Mouse (Mus musculus): ENCODE results near the gene Ddx55.
A peak's percentile ranks its signal among the peaks of the same experiment; 100 is the strongest.
"Not testable (repeated sequence)": the region's sequence is repeated elsewhere in the genome, so short reads cannot be mapped to it uniquely, and the experiment has no call there.

The Ddx55 gene

DNA sequence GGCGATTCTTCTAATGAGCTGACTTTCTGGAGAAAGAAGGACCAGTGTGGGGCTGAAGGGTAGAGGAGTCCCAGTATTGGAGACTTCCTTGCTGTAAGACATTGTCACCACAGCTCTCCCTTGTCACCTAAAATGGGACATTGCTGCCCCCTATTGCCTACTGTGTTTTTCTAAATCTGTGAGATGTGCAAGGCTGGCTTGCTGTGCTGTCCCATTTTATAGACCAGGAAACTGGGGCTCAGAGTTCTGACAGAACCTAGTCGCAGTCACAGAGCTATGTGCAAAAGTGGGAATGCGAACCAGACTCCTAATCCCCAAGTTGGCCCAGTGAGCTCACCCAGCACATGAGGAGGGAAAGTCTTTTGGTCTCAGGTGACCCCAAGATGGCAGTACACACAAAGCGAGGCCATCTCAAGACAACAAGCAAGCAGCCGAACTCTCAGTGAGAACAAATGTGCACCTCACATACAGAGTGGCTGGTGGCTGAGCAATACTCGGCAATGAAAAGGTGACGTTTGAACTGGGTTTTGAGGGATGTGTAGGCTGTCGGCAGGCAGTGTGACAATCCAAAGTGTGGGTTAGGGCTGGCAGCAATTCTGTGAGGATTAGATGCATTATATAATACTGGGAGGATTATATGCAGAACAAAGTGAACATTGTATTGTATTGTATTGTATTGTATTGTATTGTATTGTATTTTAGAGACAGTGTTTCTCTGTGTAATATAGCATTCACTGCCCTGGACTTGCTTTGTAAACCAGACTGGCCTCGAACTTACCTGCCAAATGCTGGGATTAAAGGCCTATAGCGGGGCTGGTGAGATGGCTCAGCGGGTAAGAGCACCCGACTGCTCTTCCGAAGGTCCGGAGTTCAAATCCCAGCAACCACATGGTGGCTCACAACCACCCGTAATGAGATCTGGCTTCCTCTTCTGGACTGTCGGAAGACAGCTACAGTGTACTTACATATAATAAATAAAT, 13.6 kb upstream of the Ddx55 start:
- peak in 1 of 2 experiments; percentile 36 for DNase-seq (ENCODE audit: low spot score in 2 of 2)

DNA sequence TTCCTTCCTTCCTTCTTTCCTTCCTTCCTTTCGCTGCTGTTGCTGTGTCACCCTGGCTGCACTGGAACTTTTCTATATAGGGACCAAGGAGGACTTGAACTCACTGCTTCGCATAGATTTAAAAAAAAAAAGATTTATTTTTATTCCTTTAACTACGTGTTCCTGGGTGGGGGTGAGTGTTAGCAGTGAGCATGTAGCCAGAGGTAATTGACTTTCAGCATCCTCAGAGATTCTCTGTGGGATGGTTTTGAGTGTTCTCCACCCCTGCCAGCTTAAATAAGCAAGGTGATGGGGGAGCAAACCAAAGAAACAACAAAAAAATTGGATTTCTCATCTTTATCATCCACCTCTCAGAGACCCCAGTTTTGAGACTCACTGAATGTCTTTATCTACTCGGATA, 12.8 kb upstream of the Ddx55 start:
- no peak for DNase-seq (ENCODE audit: low spot score in 2 of 2)

DNA sequence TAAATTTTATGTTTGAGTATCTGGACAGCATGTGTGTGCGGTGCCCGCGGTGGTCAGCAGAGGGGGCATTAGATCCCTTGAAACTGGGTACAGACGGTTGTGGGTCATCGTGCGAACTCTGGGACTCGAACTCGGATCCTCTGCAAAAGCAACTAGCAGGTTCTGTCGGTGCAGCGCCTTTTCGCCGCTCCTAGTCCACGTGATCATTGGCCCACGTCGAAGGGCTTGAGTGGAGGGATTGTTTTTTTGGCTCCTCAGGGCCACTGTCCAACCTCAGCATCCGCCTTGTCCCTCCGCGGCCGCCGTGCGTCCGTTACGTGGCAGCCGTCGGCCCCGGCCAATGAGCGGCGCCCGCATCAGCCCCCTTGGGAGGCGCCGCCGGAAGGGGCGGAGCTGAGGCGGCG, 12.3 kb upstream of the Ddx55 start, which contains the start of gene Tmed2:
Tmed2 (plus strand) TSS at position 313 of the 404 bp plus-strand sequence.
- DNase-seq (ENCODE audit: low spot score in 2 of 2): peak; percentile 94 to 96

DNA sequence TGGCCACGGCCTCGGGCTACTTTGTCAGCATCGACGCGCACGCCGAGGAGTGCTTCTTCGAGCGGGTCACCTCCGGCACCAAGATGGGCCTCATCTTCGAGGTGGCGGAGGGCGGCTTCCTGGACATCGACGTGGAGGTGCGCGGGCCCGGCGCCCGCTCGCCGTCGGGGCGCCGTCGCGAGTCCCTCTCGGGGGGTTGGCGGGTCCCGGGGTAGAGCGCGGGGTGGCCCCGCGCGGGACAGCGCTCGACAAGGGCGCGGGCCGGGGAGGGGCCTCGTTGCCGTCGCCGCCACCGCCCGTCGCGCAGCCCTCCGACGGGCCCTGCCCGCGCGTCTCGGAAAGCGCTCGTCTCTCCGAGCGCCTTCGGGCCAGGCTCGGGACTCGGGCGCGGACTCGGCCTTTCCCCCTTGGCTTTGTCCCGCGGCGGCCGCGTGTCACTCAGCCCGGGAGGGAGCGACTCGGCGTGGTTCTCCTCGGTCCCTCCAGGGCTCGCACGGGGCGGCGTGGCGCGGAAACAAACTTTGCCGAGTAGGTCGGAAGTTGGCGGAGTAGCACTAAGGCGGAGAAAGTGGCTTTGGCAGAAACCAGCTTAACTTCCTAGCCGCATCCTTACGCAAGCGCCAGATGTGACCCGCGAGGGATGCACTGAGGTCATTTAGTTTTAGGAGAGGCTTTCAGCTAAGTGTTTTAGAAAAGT, 11.6 kb upstream of the Ddx55 start:
- peak in 1 of 2 experiments; percentile 35 for DNase-seq (ENCODE audit: low spot score in 2 of 2)

DNA sequence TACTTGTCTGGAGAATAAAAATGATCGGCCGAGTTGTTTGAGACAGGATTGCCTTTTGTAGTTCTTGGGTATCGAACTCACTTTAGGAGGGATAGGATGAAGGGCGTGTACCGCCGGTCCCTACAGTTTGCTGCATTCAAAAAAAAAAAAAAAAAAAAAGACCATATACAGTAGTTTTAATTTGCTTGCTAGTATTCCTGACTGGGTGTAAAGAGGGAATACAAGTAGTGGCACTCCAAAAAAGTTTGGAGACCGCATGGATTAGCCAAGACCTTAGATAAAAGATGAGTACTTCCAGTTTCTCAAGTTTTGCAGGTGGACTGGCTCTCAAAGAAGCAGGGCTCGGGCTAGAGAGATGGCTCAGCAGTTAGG, 11.1 kb upstream of the Ddx55 start:
- no peak for DNase-seq (ENCODE audit: low spot score in 2 of 2)

DNA sequence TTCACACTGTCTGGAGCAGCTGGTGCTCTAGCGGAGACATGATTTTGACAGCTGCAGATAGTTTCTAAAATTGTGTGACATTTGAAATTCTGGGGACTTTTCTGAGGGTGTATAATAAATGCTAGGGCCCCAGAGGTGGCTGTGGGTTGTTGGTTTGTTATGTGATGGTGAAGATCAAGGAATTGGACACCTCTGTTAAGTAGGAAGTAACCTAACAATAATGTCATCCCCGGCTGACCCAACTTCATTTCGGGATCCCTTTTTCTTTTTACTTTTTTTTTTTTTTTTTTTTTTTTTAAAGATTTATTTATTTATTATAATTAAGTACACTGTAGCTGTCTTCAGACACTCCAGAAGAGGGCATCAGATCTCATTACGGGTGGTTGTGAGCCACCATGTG, 1.9 kb upstream of the Ddx55 start:
- not testable (repeated sequence) for DNase-seq (ENCODE audit: low spot score in 2 of 2)

DNA sequence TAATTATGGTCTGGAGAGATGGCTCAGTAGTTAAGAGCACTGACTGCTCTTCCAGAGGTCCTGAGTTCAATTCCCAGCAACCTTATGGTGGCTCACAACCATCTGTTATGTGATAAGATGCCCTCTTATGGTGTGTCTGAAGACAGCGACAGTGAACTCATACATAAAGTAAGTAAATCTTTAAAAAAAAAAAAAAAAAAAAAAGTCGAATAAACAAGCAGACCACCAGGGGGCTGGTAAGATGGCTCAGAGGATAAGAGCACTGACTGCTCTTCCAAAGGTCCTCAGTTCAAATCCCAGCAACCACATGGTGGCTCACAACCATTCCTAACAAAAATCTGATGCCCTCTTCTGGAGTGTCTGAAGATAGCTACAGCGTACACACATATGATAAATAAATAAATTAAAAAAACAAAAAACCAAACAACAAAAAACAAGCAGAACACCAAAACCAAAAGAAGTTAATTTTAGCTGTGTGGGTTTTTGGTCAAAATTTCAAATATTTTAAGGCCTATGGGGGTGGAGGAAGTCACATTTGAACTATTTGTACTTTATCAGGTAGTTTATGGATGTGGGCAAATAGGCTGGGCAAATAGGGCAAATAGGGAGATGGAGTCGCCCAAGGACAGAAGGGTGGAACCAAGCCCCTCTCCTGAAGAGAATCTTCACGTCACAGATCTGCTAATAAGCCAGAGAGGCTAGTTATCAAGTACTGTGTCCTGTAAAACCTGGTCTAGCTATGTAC, 1.1 kb upstream of the Ddx55 start:
- not testable (repeated sequence) for DNase-seq (ENCODE audit: low spot score in 2 of 2)

DNA sequence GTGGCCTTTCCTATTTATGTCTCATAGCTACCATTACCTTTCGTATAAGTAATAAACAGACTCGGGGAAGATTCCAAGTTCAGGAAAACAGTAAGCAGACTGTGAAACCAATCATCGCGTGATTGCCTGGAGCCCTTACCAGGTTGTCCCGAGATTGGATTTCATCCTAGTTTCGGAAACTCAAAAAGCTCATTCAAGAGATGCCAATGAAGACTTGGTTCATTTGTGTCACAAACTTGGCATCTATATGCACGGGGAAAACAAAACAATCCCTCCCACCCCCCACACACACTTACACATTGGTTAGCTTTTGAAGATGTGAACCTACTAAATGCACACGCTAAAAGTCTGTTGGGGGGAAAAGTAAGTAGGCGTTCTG, 581 bp upstream of the Ddx55 start:
- DNase-seq (ENCODE audit: low spot score in 2 of 2): no peak

DNA sequence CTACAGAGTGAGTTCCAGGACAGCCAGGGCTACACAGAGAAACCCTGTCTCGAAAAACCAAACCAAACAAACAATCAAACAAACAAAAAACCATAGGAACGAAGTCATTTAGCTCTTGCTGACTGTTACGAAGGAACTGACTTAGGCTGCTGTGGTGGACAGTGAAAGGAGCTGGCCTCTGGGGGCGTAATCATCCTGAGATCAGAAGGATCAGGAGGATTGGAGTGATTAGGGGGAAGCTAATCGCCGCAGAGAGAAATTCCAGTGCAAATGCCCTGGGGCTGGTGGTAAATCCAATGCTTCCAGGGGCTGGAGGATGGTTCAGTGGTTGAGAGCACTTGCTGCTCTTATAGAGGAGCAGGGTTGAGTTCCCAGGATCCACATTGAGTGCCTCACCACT, 943 bp downstream of the Ddx55 start:
- DNase-seq (ENCODE audit: low spot score in 2 of 2): no peak

DNA sequence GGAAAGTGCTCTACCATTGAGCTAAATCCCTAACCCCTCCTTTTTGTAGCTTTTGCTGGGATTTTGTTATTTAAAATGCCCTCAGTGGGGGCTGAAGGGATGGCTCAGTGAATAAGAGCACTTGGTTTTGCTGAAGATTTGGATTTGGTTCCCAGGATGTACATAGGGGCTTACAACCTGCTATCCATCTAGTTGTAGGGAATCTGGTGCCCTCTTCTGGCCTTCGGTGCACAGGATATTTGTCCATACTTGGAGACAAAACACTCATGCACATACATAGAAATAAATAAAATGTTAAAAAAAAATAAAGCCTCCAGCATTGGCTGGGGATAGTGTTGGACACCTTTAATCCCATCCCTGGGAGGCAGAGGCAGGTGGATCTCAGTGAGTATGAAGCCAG, 2.5 kb downstream of the Ddx55 start:
- no peak for DNase-seq (ENCODE audit: low spot score in 2 of 2)

DNA sequence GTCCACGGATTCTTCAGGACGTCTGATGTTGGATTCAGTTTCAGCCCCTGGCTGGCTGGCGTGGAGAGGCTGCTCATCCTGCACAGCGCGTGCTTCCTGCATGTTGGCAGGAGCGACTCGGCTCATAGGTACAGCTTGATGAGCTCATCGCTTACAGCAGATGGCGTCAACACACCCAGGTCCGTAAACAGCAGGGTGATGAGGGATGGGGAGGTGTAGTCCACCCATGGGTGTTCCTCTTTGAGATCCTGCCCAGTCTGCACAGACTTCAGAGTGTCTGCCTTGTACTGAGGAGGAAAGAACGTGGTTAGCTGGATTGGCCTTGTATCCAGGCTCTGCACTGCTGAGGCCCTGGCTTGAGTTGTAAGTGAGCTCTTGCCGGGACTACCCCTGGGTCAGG, 18.4 kb downstream of the Ddx55 start:
- peak in 1 of 2 experiments; percentile 20 for DNase-seq (ENCODE audit: low spot score in 2 of 2)

DNA sequence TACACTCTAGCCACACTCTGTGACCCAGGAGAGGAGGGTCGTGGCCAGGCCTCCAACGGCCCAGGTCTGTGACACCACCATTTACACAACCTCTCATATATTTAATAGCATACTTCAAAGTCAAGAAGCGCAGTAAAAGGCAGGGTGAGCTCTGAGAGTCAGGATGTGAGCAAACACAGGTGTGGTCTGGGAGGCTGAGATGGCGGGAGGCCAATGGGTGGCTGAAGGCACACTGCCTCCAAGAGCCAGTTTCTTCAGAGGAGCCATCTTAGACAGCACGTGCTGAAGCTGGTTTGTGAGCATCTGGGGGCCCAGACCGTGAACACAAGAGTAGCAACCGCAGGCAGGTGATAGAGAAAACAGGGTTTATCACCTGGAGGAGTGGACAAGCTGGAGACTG, 22.8 kb downstream of the Ddx55 start:
- DNase-seq (ENCODE audit: low spot score in 2 of 2): no peak

DNA sequence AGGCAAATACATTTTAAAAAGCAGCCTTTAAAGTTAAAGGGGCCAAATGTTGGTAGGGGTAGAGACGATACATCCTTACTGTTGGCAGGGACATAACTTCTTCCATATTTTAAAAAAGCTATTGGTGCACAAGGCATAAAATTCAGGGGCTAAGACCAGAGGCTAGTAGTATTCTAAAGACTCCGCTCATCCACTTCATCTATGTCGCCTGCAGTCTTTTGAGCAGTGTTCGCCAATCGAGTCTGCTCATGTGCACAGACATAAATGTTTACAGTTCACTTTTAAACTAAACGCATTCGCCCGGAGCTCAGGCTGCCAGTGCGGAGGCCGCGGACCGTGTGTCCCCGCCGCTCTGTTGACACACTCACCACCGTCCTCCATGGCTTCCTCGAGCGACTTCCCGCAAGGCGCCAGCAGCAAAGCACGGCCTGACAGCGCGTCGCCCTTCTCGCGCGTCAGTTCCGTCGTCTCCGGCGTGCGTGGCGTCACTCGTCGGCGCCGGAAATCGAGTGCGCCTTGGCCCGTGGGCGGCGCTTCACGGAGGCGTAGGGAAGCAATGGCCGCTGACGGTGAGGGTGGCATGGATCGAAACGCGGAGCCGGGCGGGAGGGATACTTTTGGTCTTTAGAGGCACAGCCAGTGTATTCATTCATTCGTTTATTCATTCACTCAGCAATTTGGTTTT, 26.1 kb downstream of the Ddx55 start, which contains the start of the genes Eif2b1 and Gtf2h3:
Eif2b1 (minus strand) TSS at position 499 of the 685 bp plus-strand sequence.
Gtf2h3 (plus strand) TSS at position 508 of the 685 bp plus-strand sequence.
- DNase-seq (ENCODE audit: low spot score in 2 of 2): peak; percentile 84 to 93

DNA sequence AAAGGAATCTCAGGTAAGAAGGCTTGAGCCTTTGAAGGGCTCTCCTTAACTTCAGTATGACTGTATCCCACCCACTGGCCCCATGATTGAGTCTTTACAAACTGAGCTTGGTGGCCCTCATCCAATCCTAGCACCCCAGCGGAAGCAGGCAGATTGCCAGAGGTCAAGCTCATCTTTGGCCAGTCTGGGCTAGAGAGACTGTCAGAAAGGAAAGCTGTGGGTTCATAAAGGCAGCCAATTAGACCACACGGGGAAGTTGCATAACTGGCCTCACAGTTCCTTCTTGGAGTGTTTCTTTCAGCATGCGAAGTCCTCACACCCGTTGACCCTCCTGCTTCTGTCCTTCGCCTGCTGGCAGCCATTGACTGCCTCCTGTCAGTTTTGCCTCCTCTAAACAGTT, 29.9 kb downstream of the Ddx55 start:
- no peak for DNase-seq (ENCODE audit: low spot score in 2 of 2)

DNA sequence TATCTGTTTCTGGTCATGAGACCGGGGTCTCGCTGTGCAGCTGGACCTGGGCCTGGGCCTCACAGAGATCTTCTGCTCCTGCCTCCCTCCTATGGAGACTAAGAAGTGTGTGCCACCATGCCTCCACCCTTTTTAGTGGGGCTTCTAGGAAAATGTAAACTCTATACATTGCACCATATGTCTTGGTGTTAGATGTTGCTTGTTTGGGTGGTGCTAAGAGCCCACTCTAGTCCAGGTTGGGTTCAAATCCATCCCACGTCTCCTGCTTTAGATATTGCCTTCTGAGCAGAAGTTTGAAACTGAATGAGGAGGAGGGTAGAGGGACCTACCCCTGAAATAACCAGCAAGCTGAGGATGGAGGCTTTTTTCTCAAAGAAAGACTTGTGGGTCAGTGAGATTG, 40.1 kb downstream of the Ddx55 start:
- DNase-seq (ENCODE audit: low spot score in 2 of 2): no peak

DNA sequence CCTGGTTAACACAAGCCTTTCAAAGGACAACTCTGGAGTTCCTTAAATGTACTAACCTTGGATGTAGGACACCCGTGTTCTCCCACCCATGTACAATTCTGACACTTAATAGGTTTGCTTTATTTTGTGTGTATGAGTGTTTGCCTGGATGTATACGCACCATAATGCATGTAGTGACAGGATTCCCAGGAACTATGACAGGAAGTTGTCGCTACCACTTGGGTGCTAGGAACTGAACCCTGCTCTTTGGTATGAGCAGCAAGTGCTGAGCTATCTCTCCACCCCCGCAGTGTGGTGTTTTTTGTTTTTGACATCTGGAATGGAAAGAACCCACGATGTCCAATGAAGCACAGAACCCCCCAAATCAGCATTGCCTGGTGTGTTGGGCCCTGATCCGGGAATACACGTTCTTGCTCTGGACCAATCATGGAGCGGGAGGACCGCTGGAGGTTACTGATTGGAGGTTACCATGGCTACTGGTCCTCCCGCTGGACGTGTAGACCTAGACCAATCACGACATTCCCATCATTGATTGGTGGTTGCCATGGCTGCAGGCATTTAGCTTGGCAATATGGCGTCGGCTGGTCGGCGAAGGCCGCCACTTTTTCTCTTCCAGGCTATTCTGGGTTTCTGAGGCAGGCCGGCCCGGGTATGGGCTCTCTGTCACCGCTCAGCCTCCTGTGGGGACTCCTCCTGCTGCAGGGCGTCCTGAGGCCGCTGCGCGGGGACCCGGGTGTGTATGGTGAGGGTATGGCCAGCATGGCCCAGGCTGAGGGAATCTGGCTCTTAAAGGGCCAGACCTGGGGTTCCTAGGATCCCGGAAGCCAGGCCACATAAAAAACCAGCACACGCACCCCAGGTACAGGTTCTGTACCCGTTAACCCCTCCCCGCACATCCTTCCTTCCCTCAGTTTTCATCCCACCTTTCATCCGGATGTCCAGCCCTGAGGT, 45.8 kb downstream of the Ddx55 start:
- DNase-seq (ENCODE audit: low spot score in 2 of 2): peak; percentile 88 to 95

DNA sequence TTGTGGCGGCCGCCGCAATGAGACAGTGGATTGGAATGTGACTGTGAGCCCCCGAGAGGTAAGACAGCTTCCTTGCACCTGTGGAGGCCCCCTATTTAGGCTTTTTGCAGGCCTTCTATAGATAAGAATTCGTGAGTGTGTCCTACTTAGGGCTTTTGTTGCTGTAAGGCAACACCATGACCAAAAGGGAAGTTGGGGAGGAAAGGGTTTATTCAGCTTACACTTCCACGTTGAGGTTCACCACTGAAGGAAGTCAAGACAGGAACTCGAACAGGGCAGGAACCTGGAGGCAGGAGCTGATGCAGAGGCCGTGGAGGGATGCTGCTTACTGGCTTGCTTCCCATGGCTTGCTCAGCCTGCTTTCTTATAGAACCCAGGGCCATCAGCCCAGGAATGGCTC, 47.1 kb downstream of the Ddx55 start:
- DNase-seq (ENCODE audit: low spot score in 2 of 2): not testable (repeated sequence)

DNA sequence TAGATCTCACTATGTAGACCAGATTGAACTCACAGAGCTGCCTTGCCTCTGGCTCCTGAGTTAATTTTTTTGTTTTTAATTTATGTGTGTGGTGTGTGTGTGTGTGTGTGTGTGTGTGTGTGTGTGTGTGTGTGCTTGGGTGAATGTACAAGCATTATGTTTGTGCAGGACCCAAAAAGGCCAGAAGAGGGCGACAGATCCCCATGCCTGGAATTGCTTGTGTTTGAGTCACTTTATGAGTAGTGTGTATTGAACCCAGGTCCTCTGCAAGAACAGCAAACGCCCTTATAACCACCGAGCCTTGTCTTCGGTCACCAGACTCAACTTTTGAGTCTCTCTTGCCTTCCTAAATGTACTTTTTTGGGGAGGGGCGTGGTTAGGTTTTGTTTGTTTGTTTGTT, 49.7 kb downstream of the Ddx55 start:
- DNase-seq (ENCODE audit: low spot score in 2 of 2): peak; percentile 29 to 48

DNA sequence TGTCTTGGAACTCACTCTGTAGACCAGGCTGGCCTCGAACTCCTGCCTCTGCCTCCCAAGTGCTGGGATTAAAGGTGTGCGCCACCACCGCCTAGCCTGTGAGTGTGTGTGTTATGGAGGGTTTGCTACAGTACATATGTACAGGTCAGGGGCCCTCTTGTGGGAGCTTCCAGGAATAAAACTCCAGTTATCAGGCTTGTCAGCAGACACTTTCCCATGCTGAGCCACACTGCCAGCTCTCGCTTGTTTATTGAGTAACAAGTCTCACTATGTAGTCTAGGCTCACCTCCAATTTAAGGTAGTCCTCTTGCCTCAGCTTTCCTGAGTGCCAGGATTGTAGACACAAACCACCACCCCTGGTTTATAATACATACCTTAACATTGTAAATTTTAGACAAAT, 51.6 kb downstream of the Ddx55 start:
- no peak for DNase-seq (ENCODE audit: low spot score in 2 of 2)

DNA sequence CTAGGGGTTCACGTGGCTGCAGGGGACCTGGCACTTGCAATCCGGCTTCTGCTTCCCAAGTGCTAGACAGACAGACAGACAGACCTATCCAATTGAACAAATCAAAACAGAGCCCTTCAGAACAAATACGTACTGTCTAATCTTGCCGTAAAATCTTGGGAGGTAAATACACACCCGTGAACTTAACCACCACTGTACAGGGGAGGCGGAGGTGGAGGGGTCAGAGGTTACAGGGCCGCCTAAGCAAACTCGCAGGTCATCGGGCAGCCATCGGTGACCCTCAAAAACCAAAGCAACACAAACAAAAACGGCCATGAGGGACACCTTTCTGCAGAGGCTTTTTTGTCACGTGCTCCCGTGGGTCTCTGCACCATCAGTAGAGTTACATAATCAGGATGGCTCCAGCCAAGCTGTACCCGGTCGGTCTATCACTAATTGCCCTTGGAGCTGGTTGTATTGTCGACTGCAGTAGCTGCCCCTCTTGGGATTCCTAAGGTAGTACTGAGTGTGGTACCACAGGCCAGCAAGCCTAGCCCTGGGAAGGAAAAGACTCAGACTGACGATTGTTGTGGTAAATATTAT, 52.5 kb downstream of the Ddx55 start:
- no peak for DNase-seq (ENCODE audit: low spot score in 2 of 2)

Measured in frontal cortex, postnatal 14 days (tissue).